Mouse (Mus musculus) liver, adult 2 months (tissue): ENCODE measurements at regions not wholly inside any gene's neighbourhood (a gene's known extent, or its start where the extent isn't known, plus 50 kb on each side); places are given as distances from the start of the nearest gene placed in this dataset.

Source experiments
- DNase-seq: peaks from one replicate; pipeline ENCODE4 v3.0.0-alpha.2; 2011; ENCODE audit warnings: low read depth, low spot score; ENCODE audit errors: extremely low read depth
- H3K27ac ChIP-seq: fragments of 200-500 bp; replicated peaks from 2 replicates; pipeline ENCODE4 v1.5.1; 2012; ENCODE audit warnings: low read depth, mild to moderate bottlenecking, control low read depth, inconsistent platforms, low read length; ENCODE audit not compliant: insufficient read depth
- H3K27me3 ChIP-seq: fragments of 200-500 bp; 2 replicates; pipeline ENCODE4 v1.6.1; 2012; ENCODE audit warnings: mild to moderate bottlenecking, moderate library complexity, low read length, inconsistent platforms; ENCODE audit not compliant: control insufficient read depth, insufficient read depth
- H3K36me3 ChIP-seq: fragments of 200-500 bp; 2 replicates; pipeline ENCODE4 v1.6.1; 2012; ENCODE audit warnings: low read length, inconsistent platforms; ENCODE audit not compliant: control insufficient read depth, insufficient read depth
- H3K4me1 ChIP-seq: fragments of 200-500 bp; 2 replicates; pipeline ENCODE4 v1.6.1; 2011; ENCODE audit warnings: low read length; ENCODE audit not compliant: control insufficient read depth, insufficient read depth
- H3K4me3 ChIP-seq: fragments of 200-500 bp; 2 replicates; pipeline ENCODE4 v1.5.1; 2011; ENCODE audit warnings: low read depth, mild to moderate bottlenecking, control low read depth, low read length, moderate library complexity; ENCODE audit not compliant: insufficient read depth
- H3K79me2 ChIP-seq: fragments of 200-500 bp; 2 replicates; pipeline ENCODE4 v1.6.1; 2012; ENCODE audit warnings: inconsistent platforms, mild to moderate bottlenecking, low read length, moderate library complexity; ENCODE audit not compliant: control insufficient read depth, insufficient read depth
- H3K9ac ChIP-seq: fragments of 200-500 bp; 2 replicates; pipeline ENCODE4 v1.6.1; 2012; ENCODE audit warnings: low read depth, mild to moderate bottlenecking, control low read depth, inconsistent platforms, low read length
- CTCF ChIP-seq: fragments of 200-500 bp; IDR thresholded peaks from 2 replicates; pipeline ENCODE4 v1.5.1; 2011; ENCODE audit warnings: low read depth, low read length, control low read depth
- POLR2A ChIP-seq: fragments of 200-500 bp; IDR thresholded peaks from 2 replicates; pipeline ENCODE4 v1.6.1; 2011; ENCODE audit warnings: low read length, control low read depth; ENCODE audit not compliant: insufficient read depth; ENCODE audit errors: extremely low read depth
- WGBS: fragments of 180-500 bp; shearing (Covaris S2); methylation state at CpG from one replicate; pipeline ENCODE4 v1.1.7; 2018; 5-methylcytosine and 5-hydroxymethylcytosine counted together

DNA sequence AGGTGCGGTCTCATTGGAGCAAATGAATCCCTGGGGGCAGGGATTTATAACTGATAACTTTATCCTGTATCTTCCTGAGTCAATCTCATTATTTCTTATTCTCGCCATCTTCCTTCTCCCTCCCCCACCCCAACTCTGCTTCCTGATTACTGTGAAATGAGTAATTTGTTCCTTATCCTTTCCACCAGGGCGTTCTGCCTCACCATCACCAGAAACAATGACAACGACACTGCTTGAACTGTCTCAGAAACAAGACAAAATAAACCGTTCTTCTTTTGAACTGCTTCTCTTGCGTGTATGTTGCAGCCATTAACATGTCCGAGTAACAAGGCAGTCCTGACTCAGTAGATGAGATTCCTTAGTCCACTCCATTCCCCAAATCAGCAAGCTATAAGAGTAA is 246.0 kb upstream of the Trib2 start:
- H3K9ac ChIP-seq, result no peak overlapping the region
- WGBS, result 85% methylated on average over 7 of the region's 7 CpGs
- no peaks in the 10 kb centered on the region for H3K4me1 ChIP-seq
- no peaks in the 10 kb centered on the region for H3K36me3 ChIP-seq
- H3K27ac ChIP-seq, result no peak overlapping the region
- H3K27me3 ChIP-seq, result no peaks in the 10 kb centered on the region
- no peaks in the 10 kb centered on the region for H3K79me2 ChIP-seq
- TF ChIP-seq CTCF (no peak), POLR2A (no peak)
- H3K4me3 ChIP-seq, result no peak overlapping the region
- no peak for DNase-seq

DNA sequence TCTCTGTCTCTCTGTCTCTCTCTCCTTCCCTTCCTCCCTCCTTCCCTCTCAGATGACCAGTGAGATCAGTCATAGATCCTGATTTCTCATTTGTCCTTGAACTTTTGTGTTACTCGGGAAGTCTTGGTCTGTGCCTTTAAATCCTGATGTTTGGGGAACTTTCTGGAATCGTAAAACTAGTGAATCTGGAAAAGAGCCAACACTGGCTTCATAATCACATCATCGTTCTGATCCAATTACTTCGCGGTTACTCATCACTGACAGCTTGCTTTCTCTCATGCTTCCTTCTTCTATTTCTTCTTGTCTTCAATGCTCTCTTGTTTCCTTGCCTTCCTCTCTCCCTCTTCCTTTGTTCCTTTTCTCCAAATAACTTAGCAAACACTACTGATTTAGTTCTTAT is 243.7 kb upstream of the Trib2 start:
- no peak for DNase-seq
- no peaks in the 10 kb centered on the region for H3K27me3 ChIP-seq
- no peak overlapping the region for H3K4me3 ChIP-seq
- WGBS, result 71% methylated on average over 5 of the region's 5 CpGs
- H3K4me1 ChIP-seq, result no peaks in the 10 kb centered on the region
- no peak overlapping the region for H3K27ac ChIP-seq
- no peaks in the 10 kb centered on the region for H3K79me2 ChIP-seq
- no peak for TF ChIP-seq POLR2A
- TF ChIP-seq CTCF, result no peak
- no peak overlapping the region for H3K9ac ChIP-seq
- no peaks in the 10 kb centered on the region for H3K36me3 ChIP-seq

DNA sequence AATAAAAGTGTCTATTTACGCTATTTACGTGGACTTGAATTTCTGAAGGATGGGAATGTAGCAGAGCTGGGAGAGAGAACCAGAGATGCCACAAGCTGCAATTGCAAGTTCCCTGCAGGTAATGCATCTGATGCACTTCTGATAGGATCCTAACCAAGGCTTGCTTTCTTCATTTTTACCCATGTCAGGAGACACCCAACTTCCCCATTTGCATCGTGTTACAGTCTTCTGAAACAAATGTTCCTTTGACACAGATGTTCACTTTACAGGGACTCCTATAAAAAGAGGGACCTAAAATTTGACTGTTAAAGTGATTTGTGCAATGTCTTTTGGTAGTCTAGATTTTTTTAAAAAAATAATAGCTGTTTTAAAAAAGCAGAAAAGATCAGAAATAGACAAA is 241.5 kb upstream of the Trib2 start:
- Histone ChIP-seq H3K79me2 (no peaks in the 10 kb centered on the region), H3K9ac (no peak overlapping the region), H3K27me3 (no peaks in the 10 kb centered on the region), H3K36me3 (no peaks in the 10 kb centered on the region), H3K27ac (no peak overlapping the region), H3K4me1 (no peaks in the 10 kb centered on the region), H3K4me3 (no peak overlapping the region)
- DNase-seq, result no peak
- TF ChIP-seq CTCF (no peak), POLR2A (no peak)
- 93% methylated on average over 3 of the region's 3 CpGs for WGBS

DNA sequence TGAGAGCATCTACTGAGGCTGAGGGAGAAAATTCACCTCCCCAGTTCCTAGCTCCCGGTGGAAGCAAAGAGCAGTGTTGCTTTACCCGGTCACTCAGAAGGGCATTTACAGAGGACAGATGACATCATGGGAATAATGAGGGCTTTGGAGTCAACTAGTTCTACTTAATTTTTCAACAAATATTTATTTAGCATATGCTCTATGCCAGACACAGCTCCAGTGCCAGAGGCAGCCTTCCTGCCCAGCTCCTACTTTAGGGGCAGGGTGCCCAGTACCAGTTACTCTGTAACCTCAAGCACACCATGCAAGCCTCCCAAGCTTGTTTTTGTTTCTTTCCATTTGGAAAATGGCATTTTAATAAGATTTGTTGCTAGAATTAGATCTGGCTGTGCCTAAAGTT is 240.1 kb upstream of the Trib2 start:
- DNase-seq, result no peak
- Histone ChIP-seq H3K36me3 (no peaks in the 10 kb centered on the region), H3K79me2 (no peaks in the 10 kb centered on the region), H3K4me1 (no peaks in the 10 kb centered on the region), H3K27ac (no peak overlapping the region), H3K4me3 (no peak overlapping the region), H3K9ac (no peak overlapping the region), H3K27me3 (no peaks in the 10 kb centered on the region)
- WGBS, result 73% methylated on average over 2 of the region's 2 CpGs
- TF ChIP-seq CTCF (no peak), POLR2A (no peak)

DNA sequence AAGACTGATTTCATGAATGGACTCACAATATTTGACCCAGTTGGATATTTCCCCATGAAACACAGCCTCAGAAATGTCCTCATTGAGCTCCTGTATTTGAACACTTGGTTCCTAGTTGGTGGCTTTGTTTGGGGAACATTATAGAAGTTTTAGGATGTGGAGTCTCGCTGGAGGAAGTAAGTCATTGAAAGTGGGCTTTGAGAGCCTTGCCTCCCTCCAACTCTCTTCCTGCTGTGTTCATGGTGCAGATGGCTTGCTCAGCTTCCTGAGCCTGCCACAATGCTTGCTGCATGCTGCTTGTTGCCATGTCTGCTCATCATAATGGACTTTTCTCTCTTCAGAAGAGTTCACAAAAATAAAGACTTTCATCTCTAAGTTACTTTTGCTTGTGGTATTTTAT is 239.5 kb upstream of the Trib2 start:
- H3K79me2 ChIP-seq, result no peaks in the 10 kb centered on the region
- no peak overlapping the region for H3K27ac ChIP-seq
- no peak overlapping the region for H3K4me3 ChIP-seq
- no peaks in the 10 kb centered on the region for H3K4me1 ChIP-seq
- 63% methylated on average over 1 of the region's 1 CpGs for WGBS
- no peaks in the 10 kb centered on the region for H3K27me3 ChIP-seq
- H3K36me3 ChIP-seq, result no peaks in the 10 kb centered on the region
- DNase-seq, result no peak
- no peak overlapping the region for H3K9ac ChIP-seq
- TF ChIP-seq POLR2A, result no peak
- no peak for TF ChIP-seq CTCF

DNA sequence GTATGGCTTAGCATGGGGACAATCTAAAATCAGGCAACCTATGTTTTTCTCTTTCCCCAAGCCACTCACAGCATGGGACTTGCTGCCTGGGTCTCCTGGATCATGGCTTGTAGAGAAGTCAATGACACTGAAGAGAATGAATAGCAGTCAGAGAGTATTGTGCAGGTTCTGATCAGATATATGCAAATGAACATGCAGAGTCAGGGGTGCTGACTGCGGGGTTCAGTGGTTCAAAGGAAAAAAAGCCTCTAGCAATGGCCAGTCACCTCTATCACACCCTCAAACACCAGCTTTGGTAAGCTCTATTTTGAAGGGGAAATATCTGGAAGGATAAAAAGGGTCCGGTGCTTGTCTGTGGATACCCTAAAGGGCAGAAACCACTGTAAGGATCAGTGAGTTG is 237.9 kb upstream of the Trib2 start:
- Histone ChIP-seq H3K4me1 (no peaks in the 10 kb centered on the region), H3K9ac (no peak overlapping the region), H3K27ac (no peak overlapping the region), H3K27me3 (no peaks in the 10 kb centered on the region), H3K36me3 (no peaks in the 10 kb centered on the region), H3K79me2 (no peaks in the 10 kb centered on the region), H3K4me3 (no peak overlapping the region)
- TF ChIP-seq CTCF (no peak), POLR2A (no peak)
- WGBS, result 78% methylated on average over 2 of the region's 2 CpGs
- DNase-seq, result no peak
